Mouse (Mus musculus): Measurements from ENCODE around the gene Ano6.

The Ano6 gene

DNA sequence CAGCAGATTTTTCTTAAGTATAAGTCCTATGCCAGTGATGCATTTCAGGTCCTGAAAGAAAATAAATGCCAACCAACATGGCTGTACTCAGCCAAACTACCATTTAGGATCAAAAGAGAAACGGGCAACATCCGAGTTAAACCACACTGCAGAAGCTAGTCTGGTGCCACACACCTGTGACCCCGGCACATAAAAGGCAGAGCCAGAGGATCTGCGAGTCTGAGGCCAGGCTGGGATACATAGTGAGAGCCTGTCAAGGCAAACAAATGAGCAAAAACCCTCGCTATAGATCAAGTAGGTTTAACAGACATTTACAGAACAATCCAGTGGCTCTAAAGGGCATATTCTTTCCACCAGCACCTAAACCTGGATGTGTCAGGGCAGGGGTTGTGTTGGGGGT lies 190.0 kb downstream of the Ano6 start:
- DNase-seq, result peak; percentile 61

- no peak for DNase-seq
Measured at GRCm38 (mm10) chr15:95987916-95988315, 197.3 kb downstream of the Ano6 start.

DNA sequence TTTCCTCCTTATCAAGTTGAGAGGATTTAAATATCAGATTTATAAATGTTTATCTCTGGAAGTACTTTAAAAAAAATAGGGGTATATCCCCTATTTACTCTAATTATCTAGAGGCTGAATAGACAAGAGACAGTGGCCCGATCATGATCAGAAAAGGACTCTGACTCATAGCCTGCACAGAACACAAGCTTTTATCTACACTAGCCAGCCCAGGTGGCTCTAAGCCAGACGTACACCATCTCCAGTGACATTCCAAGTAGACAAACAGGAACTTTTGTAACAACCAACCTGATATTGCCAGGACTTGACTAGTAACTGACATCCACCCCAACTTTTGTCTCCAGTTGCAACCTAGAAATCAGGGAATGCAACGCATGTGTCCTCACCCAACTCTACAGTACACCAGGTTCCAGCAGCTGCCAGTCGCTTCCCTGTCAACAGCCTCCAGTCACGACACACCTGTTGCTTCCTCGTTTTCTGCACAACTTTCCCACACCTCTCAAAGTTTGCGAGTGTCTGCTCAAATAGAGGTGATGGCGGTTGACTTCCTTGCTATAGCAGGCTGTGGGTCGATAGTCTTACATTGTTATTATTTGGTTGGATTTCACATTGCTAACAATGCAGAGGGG lies 199.0 kb downstream of the Ano6 start:
- no peak for DNase-seq

- no peak for DNase-seq
Measured at GRCm38 (mm10) chr15:96002958-96003601, 212.4 kb downstream of the Ano6 start.

GRCm38 (mm10) chr15:96011640-96012390 lies 221.2 kb downstream of the Ano6 start:
- DNase-seq, result no peak

DNA sequence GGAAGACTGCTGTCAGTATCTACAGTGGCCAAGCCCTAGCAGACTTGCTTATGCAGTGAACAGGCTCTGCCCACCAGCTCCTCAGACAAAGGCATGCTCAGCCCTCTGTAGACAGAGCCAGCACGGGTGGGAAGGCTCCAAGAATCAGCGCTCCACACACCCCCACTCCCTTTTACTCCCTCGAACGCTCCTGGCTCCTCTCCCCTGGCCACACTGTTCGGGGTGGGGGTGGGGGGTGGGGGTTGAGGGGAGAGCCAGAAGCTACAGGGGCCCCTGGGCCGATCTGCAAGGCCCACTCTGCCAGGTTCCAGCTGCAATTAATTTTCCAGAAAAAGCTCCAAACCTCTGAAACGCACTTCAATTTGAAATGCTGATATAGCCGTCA lies 221.7 kb downstream of the Ano6 start:
- DNase-seq, result no peak

- DNase-seq, result no peak
Measured at GRCm38 (mm10) chr15:96014501-96014900, 223.9 kb downstream of the Ano6 start.

DNA sequence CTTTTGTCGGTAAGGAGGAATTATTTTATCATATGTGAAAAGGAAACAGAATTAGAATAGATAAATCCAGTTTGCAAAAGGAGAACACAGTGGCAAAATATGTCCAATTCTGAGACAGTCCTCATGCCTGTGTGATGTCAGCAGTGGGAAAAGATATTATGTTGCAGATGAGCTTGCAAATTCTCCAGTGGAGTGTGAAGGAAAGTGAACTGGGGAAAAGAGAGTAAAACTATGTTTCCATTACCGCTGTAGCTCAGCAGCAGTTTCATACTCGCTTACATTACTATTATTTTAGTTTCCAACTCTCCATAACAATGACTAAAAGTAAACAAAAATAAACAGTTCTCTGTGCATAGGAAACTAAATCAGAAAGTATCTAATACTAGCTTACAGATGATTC lies 229.8 kb downstream of the Ano6 start:
- no peak for DNase-seq

DNA sequence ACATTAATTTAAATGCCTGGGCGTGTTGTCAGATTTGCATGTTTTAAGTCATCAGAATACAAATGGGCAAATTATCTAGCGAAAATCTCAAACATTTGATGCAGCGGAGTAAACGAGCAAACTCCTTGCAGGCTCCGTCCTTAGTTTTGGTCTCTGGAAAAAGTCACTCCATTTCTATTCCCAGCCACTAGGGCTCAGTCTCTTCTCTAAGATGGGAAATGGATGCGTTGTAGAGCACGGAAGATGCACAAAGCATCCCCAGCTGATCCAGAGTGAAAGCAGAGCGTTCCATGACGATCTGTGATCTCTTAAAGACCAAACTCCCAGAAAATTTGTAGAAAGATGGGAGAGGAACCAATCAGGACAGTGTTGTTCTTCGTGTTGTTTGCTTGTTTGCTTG lies 230.9 kb downstream of the Ano6 start:
- no peak for DNase-seq

Data from thymus, postnatal 14 days (tissue).